Mouse (Mus musculus) midbrain, embryonic 10.5 days (tissue): ENCODE measurements around the gene Cadm2. TPM values are rescaled to one million over a fixed set of nuclear protein-coding genes. Genes with fewer than 3 reads are reported as not detected.

Source experiments
- DNase-seq: peaks from one replicate; pipeline ENCODE4 v3.0.0-alpha.2; 2017; ENCODE audit warnings: low spot score
- H3K27ac ChIP-seq: fragments of 300-500 bp; sonication (generic); replicated peaks from 2 replicates; pipeline ENCODE4 v1.5.1; 2016; ENCODE audit warnings: mild to moderate bottlenecking
- H3K27me3 ChIP-seq: fragments of 300-500 bp; sonication (generic); 2 replicates; pipeline ENCODE4 v1.6.1; 2016; ENCODE audit warnings: low read depth, mild to moderate bottlenecking; ENCODE audit not compliant: poor library complexity, severe bottlenecking
- H3K36me3 ChIP-seq: fragments of 300-500 bp; sonication (generic); 2 replicates; pipeline ENCODE4 v1.6.1; 2016; ENCODE audit warnings: mild to moderate bottlenecking, moderate library complexity
- H3K4me1 ChIP-seq: fragments of 300-500 bp; sonication (generic); 2 replicates; pipeline ENCODE4 v1.6.1; 2016
- H3K4me3 ChIP-seq: fragments of 300-500 bp; sonication (generic); 2 replicates; pipeline ENCODE4 v1.5.1; 2016; ENCODE audit warnings: mild to moderate bottlenecking, moderate library complexity
- H3K9me3 ChIP-seq: fragments of 300-500 bp; sonication (generic); replicated peaks from 2 replicates; pipeline ENCODE4 v1.6.1; 2016; ENCODE audit warnings: mild to moderate bottlenecking
- WGBS: fragments of 180-500 bp; shearing (Covaris S2); methylation state at CpG from one replicate; pipeline ENCODE4 v1.1.7; 2016; 5-methylcytosine and 5-hydroxymethylcytosine counted together
- polyA plus RNA-seq: library from polyadenylated mRNA; unstranded; fragments of >200 nt; fragmentation: Nextera tagmentation; extraction: Ambion mirVana; gene quantifications from 2 replicates; pipeline ENCODE4 v1.2.1, GENCODE M21; 2016

Gene Cadm2
- polyA plus RNA-seq, 1 experiment from 2014 or later, result 0.78 TPM

DNA sequence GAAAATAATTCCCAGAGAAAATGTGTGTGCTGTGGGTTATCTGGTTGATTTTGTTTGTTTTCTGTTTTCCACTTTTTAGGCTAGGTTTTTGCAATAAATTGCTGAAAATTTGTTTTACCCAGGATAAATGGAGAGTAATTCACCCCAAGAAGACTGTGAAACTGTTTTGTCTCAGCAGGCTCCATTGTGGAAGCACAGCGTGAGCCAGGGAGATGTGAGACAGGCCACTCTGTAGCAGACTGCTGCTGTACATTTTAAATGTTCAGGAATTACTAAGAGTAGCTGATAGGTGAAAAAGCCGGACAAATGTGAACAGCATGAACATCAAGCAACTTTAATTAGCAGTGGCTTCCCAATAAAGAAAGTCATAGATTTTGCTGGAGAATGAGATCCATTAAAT, 541.4 kb downstream of the Cadm2 start:
- Histone ChIP-seq H3K4me3 (no peak overlapping the region), H3K36me3 (no peaks in the 10 kb centered on the region), H3K9me3 (no peaks in the 10 kb centered on the region), H3K27me3 (no peaks in the 10 kb centered on the region), H3K4me1 (no peaks in the 10 kb centered on the region), H3K27ac (no peak overlapping the region)
- WGBS, result 67% methylated on average over 2 of the region's 2 CpGs
- DNase-seq, result no peak

- no peak for DNase-seq
- H3K27me3 ChIP-seq, result no peaks in the 10 kb centered on the region
- H3K4me3 ChIP-seq, result no peak overlapping the region
- WGBS, result 90% methylated on average over 7 of the region's 7 CpGs
- H3K9me3 ChIP-seq, result no peaks in the 10 kb centered on the region
- no peaks in the 10 kb centered on the region for H3K4me1 ChIP-seq
- no peaks in the 10 kb centered on the region for H3K36me3 ChIP-seq
- H3K27ac ChIP-seq, result no peak overlapping the region
These were observed 544.4 kb downstream of the Cadm2 start for GRCm38 (mm10) chr16:67076169-67076895.

- Histone ChIP-seq H3K4me1 (no peaks in the 10 kb centered on the region), H3K27me3 (no peaks in the 10 kb centered on the region), H3K9me3 (no peaks in the 10 kb centered on the region), H3K27ac (no peak overlapping the region), H3K4me3 (no peak overlapping the region), H3K36me3 (no peaks in the 10 kb centered on the region)
- no peak for DNase-seq
- 69% methylated on average over 1 of the region's 1 CpGs for WGBS
These were observed 552.2 kb downstream of the Cadm2 start for GRCm38 (mm10) chr16:67068461-67068860.

- Histone ChIP-seq H3K27me3 (no peaks in the 10 kb centered on the region), H3K9me3 (no peaks in the 10 kb centered on the region), H3K4me1 (no peaks in the 10 kb centered on the region), H3K36me3 (no peaks in the 10 kb centered on the region), H3K4me3 (no peak overlapping the region), H3K27ac (no peak overlapping the region)
- DNase-seq, result no peak
- WGBS, result 92% methylated on average over 5 of the region's 5 CpGs
These were observed 589.8 kb downstream of the Cadm2 start for GRCm38 (mm10) chr16:67030918-67031317.

GRCm38 (mm10) chr16:67019856-67020255, 600.9 kb downstream of the Cadm2 start:
- WGBS, result 85% methylated on average over 1 of the region's 1 CpGs
- Histone ChIP-seq H3K4me3 (no peak overlapping the region), H3K27me3 (no peaks in the 10 kb centered on the region), H3K27ac (no peak overlapping the region), H3K36me3 (no peaks in the 10 kb centered on the region), H3K9me3 (no peaks in the 10 kb centered on the region), H3K4me1 (no peaks in the 10 kb centered on the region)
- no peak for DNase-seq

DNA sequence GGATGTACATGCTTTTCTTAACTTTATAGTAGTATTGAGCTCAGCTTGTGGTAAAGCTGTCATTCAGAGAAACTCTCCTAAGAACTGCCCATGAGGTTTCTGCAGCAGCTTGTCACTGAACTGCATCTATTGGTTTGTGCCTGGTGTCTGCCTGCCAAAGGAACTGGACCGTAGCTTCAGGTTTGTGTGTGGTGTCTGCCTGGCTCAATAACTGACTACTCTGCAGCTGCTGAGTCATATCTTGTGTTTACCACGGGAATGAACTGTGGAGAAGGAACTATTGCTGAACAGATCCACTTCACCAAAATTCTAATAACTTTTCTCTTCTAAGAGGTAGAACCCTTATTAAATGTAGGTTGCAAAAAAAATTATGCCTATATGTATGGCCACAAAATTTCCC, 603.0 kb downstream of the Cadm2 start:
- no peaks in the 10 kb centered on the region for H3K27me3 ChIP-seq
- 91% methylated on average over 2 of the region's 2 CpGs for WGBS
- no peak overlapping the region for H3K27ac ChIP-seq
- no peak for DNase-seq
- H3K36me3 ChIP-seq, result no peaks in the 10 kb centered on the region
- H3K4me1 ChIP-seq, result no peaks in the 10 kb centered on the region
- no peak overlapping the region for H3K4me3 ChIP-seq
- H3K9me3 ChIP-seq, result no peaks in the 10 kb centered on the region

- no peaks in the 10 kb centered on the region for H3K4me1 ChIP-seq
- no peaks in the 10 kb centered on the region for H3K36me3 ChIP-seq
- no peaks in the 10 kb centered on the region for H3K9me3 ChIP-seq
- no peaks in the 10 kb centered on the region for H3K27me3 ChIP-seq
- no peak for DNase-seq
- H3K27ac ChIP-seq, result no peak overlapping the region
- 83% methylated on average over 3 of the region's 3 CpGs for WGBS
- H3K4me3 ChIP-seq, result no peak overlapping the region
These were observed 617.5 kb downstream of the Cadm2 start for GRCm38 (mm10) chr16:67003161-67003560.

DNA sequence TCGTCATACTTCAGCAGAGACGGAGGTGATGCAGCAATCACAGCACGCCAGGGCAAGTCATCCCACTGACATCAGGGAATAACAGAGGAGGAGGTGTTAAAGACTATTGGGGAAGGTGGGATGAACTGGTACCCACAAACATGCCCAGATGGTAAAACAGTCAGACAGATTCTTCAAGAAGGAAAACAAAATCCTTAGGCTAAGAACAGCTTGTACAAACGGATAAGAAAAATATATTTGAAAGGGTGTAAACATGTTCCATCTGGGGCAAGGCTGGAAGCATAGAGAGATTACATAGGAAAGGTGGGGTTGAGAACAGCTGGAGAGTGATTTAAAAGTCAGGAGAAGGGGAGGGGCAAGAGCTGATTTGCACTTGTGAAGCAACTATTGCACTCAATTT, 619.0 kb downstream of the Cadm2 start:
- no peak for DNase-seq
- H3K9me3 ChIP-seq, result no peaks in the 10 kb centered on the region
- H3K27ac ChIP-seq, result no peak overlapping the region
- no peaks in the 10 kb centered on the region for H3K27me3 ChIP-seq
- no peaks in the 10 kb centered on the region for H3K36me3 ChIP-seq
- no peak overlapping the region for H3K4me3 ChIP-seq
- no peaks in the 10 kb centered on the region for H3K4me1 ChIP-seq
- 78% methylated on average over 4 of the region's 4 CpGs for WGBS

DNA sequence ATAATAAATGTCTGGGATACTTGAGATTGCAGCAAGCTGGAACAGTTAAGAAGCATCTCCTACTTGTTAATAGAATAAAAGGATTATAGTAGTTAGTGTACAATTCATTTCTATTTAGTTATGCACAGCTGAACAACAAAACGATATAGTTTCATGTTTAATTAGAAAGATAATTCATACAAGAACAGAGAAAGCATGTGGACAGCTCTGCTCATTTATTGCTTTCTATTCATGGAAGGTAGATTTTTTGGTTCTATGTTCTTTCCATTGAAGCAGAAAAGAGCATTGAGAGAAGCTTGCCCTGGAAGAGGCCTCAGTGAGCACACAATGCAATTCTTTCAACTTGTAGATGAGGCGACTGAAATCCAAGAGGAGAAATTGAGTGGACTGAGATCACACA, 623.2 kb downstream of the Cadm2 start:
- no peak for DNase-seq
- Histone ChIP-seq H3K36me3 (no peaks in the 10 kb centered on the region), H3K9me3 (no peaks in the 10 kb centered on the region), H3K4me1 (no peaks in the 10 kb centered on the region), H3K27ac (no peak overlapping the region), H3K27me3 (no peaks in the 10 kb centered on the region), H3K4me3 (no peak overlapping the region)
- WGBS, result 71% methylated on average over 2 of the region's 2 CpGs

- Histone ChIP-seq H3K27me3 (no peaks in the 10 kb centered on the region), H3K36me3 (no peaks in the 10 kb centered on the region), H3K27ac (no peak overlapping the region), H3K4me3 (no peak overlapping the region), H3K4me1 (no peaks in the 10 kb centered on the region), H3K9me3 (no peaks in the 10 kb centered on the region)
- DNase-seq, result no peak
- 95% methylated on average over 6 of the region's 6 CpGs for WGBS
These were observed 633.0 kb downstream of the Cadm2 start for GRCm38 (mm10) chr16:66987741-66988140.

DNA sequence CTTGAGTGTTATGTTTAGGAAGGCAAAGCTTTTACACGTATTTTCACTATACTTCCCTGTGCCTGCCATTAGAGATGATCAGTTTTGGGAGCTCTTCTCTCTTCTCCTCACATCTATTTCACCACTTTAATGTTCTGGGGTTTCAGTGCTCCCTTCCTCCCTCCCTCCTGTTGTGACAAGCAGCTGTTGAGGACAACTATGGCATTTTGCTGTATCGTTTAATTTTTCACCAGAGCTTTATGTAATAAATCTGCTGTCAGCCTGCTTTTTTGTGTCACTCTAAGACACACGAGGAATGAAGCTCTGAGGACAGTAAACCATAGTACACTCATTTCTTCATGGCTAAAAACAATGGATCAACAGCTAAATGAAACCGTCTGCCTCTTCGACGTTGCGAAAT, 633.8 kb downstream of the Cadm2 start:
- Histone ChIP-seq H3K4me3 (no peak overlapping the region), H3K9me3 (no peaks in the 10 kb centered on the region), H3K36me3 (no peaks in the 10 kb centered on the region), H3K27me3 (no peaks in the 10 kb centered on the region), H3K4me1 (no peaks in the 10 kb centered on the region), H3K27ac (no peak overlapping the region)
- DNase-seq, result no peak
- WGBS, result 85% methylated on average over 7 of the region's 7 CpGs

DNA sequence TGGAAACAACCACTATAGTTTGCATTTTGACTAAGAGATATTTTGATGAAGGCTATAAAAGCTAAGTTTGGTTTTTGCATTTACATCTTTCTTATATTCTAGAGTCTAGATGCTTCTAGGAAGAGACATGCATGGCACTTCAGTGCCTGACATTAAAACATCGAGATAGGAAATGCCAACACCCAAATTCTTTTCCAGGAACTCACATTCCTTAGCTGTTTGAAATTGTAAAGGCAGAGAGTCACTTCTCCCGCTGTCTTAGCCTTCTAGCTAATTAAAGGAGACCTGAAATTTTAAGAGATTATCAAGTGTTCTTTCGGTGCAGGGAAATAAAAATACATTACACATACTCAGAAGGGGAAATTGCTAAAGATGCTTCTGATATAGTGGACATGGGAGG, 649.8 kb downstream of the Cadm2 start:
- Histone ChIP-seq H3K4me3 (no peak overlapping the region), H3K9me3 (no peaks in the 10 kb centered on the region), H3K4me1 (0 out of 2 replicates have a peak, but pooled peaks cover 2% of the 10 kb centered on the region), H3K27me3 (no peaks in the 10 kb centered on the region), H3K27ac (no peak overlapping the region), H3K36me3 (no peaks in the 10 kb centered on the region)
- DNase-seq, result no peak
- WGBS, result 68% methylated on average over 3 of the region's 3 CpGs

DNA sequence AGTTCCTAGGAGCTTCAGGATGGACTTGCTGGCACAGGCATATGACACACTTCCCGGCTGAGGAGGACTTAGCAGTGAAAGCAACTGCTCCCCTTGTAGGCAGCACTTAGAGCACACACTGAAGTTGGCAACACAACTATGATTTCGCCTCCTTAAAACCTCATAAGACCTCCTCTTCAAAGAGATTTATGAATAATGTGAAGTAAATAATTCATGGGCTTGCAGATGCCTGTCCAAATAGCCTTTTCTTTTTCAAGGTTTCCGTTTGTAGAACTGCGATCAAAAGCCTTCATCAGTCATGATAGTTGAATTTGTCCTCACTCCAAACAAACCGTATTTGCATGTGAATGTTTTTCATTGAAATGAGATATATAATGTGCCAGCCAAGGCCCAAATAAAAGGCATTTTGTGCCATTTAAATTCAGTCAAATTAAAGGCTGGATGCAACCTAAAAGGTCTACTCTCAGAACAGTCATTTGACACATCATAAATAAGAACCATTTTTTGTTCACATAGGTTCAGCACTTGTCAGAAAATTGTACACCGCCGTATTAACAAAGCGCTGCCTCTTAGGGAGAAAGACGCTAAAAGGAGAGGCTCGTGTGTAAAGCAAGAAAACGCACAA, 651.1 kb downstream of the Cadm2 start:
- H3K27me3 ChIP-seq, result no peaks in the 10 kb centered on the region
- DNase-seq, result no peak
- H3K27ac ChIP-seq, result no peak overlapping the region
- H3K36me3 ChIP-seq, result no peaks in the 10 kb centered on the region
- H3K9me3 ChIP-seq, result no peaks in the 10 kb centered on the region
- H3K4me1 ChIP-seq, result 0 out of 2 replicates have a peak, but pooled peaks cover 2% of the 10 kb centered on the region
- H3K4me3 ChIP-seq, result no peak overlapping the region
- 84% methylated on average over 11 of the region's 11 CpGs for WGBS
